Mouse (Mus musculus): ENCODE data around the gene Baz2b.

DNA sequence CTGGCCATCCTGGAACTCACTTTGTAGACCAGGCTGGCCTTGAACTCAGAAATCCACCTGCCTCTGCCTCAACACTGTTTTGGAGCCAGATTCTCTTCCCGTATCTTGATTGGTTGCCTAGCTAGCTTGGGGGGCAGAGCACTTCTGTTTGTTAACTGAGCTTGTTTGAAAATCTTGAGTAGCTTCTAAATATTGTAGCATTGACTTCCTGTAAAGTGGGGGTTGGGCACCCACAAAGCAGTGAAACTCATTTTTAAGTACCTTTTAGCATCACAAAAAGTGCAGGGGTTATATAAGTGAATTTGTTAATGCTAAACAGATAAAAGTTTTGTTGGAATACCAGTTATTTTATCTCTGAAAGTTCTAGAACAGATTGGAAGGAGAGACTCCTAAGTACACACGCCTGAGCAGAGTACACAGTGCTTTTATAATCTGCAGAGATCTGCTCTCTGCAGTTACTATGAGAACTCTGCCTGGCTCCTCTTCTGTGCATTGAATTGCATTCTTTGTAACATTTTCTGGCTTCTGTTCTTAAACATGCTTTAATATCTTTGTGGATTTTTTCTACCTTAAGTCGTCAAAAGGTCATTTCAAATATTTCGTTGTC, 7.0 kb upstream of the Baz2b start:
- no peak for TF ChIP-seq NANOG (IDR thresholded peaks at IDR 0.05; ENCODE audit: borderline replicate concordance, low read length)
- no peak for TF ChIP-seq CTCF (conservative IDR thresholded peaks at IDR 0.05; ENCODE audit: low read length)
